Mouse (Mus musculus): ENCODE data around the gene H2-T24. TPM values are rescaled to one million over a fixed set of nuclear protein-coding genes. Genes with fewer than 3 reads are reported as not detected.
"Not testable (repeated sequence)": the region's sequence is repeated elsewhere in the genome, so short reads cannot be mapped to it uniquely, and the experiment has no call there.

H2-T24 gene
- polyA plus RNA-seq, 1 experiment from 2014 or later = 1.3 TPM

- Histone ChIP-seq H3K36me3 (no peaks in the 10 kb centered on the region), H3K27ac (no peak overlapping the region), H3K9me3 (replicated peaks) (no peaks in the 10 kb centered on the region), H3K4me1 (replicated peaks) (peaks cover 7% of the 10 kb centered on the region; the same call in 1 of the 2 replicates), H3K9ac (no peak overlapping the region), H3K4me3 (no peak overlapping the region), H3K27me3 (no peaks in the 10 kb centered on the region), H3K4me2 (no peak overlapping the region)
- ATAC-seq (replicated peaks; ENCODE audit: insufficient number of reproducible peaks, insufficient read depth, low FRiP score, low read depth) = no peak
- WGBS = 89% methylated on average over 9 of the region's 9 CpGs
These were observed 1.7 kb upstream of the H2-T24 start for GRCm38 (mm10) chr17:36022098-36022497.

DNA sequence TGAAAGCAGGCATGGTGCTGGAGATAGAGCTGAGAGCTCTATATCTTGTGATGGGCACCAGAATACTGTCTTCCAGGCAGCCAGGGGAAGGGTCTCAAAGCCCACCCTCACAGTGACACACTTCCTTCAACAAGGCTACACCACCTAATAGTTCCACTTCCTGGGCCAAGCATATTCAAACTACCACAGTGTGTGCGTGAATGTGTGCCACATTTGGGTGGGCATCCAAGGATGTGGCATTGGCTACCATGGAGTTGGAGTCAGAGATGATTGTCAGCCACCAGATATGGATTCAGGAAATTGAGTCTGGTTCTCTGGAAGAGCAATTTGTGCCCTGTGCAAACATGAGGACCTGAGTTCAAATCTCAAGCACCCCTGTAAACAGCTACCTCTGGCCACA, 949 bp upstream of the H2-T24 start:
- H3K4me1 ChIP-seq (replicated peaks) = peaks cover 7% of the 10 kb centered on the region; the same call in 1 of the 2 replicates
- H3K27ac ChIP-seq = peak overlapping the region; percentile 60; the same call in 1 of the 2 replicates
- H3K36me3 ChIP-seq = no peaks in the 10 kb centered on the region
- H3K4me3 ChIP-seq = 0 out of 2 replicates have a peak overlapping the region, but pooled peaks have one; percentile 29
- no peak for ATAC-seq (replicated peaks; ENCODE audit: insufficient number of reproducible peaks, insufficient read depth, low FRiP score, low read depth)
- 100% methylated on average over 1 of the region's 1 CpGs for WGBS
- H3K4me2 ChIP-seq = peak overlapping the region; percentile 52; the same call in 1 of the 2 replicates
- no peaks in the 10 kb centered on the region for H3K27me3 ChIP-seq
- no peaks in the 10 kb centered on the region for H3K9me3 ChIP-seq (replicated peaks)
- H3K9ac ChIP-seq = no peak overlapping the region

DNA sequence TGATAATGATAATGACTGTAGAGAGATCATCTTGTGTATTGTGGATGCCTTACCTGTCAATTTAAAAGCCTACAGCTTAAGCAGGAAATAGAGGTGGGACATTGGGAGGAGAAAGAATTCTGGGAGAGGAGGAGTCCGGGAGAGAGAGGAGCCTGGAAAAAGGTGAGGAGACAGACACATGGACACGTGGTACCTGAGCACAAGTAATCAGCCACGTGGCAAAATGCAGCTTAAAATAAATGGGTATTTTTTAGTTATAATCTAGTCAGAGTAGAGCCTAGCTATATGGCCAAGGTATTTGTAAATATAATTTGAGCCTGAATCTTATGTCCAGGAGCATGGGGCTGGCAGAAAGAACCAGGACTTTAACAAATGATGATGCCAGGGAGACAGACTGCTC, 841 bp downstream of the H2-T24 start:
- WGBS = 74% methylated on average over 3 of the region's 3 CpGs
- H3K4me2 ChIP-seq = no peak overlapping the region; the same call in 1 of the 2 replicates
- peaks cover 7% of the 10 kb centered on the region; the same call in 1 of the 2 replicates for H3K4me1 ChIP-seq (replicated peaks)
- ATAC-seq (replicated peaks; ENCODE audit: insufficient number of reproducible peaks, insufficient read depth, low FRiP score, low read depth) = no peak
- 0 out of 2 replicates have a peak overlapping the region, but pooled peaks have one; percentile 10 for H3K27ac ChIP-seq
- peaks cover 7% of the 10 kb centered on the region; the same call in 1 of the 2 replicates for H3K36me3 ChIP-seq
- no peak overlapping the region for H3K9ac ChIP-seq
- H3K9me3 ChIP-seq (replicated peaks) = no peaks in the 10 kb centered on the region
- no peaks in the 10 kb centered on the region for H3K27me3 ChIP-seq
- H3K4me3 ChIP-seq = no peak overlapping the region

- Histone ChIP-seq H3K4me2 (no peak overlapping the region), H3K4me3 (no peak overlapping the region), H3K4me1 (replicated peaks) (peaks cover 4% of the 10 kb centered on the region; the same call in 1 of the 2 replicates), H3K9me3 (replicated peaks) (no peaks in the 10 kb centered on the region), H3K27me3 (no peaks in the 10 kb centered on the region), H3K9ac (no peak overlapping the region), H3K27ac (no peak overlapping the region), H3K36me3 (peaks cover 10% of the 10 kb centered on the region; the same call in 1 of the 2 replicates)
- no peak; the same call in 1 of the 2 replicates for ATAC-seq (replicated peaks; ENCODE audit: insufficient number of reproducible peaks, insufficient read depth, low FRiP score, low read depth)
- WGBS = 50% methylated on average over 2 of the region's 2 CpGs
These were observed 1.4 kb downstream of the H2-T24 start for GRCm38 (mm10) chr17:36018979-36019378.

DNA sequence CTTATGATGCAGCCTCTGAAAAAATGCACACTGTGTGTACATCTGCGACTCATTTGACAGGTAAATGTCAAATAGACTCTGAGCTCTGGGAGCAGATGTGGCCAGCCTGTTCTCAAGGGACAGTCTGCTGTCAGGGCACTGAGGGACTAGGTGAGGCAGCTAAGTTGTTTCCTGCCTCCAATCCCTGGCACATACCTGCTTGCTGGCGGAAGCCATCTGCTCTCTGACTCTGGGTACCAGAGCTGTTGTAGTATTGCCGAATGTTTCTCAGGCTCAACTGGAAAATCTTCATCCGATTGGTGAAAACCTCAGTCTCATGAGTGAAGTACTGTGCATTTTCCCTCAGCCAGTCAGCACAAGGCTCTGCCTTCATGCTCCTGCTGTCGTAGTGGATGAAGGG, 3.3 kb downstream of the H2-T24 start:
- WGBS = 85% methylated on average over 5 of the region's 5 CpGs
- 0 out of 2 replicates have a peak, but pooled peaks cover 3% of the 10 kb centered on the region for H3K4me1 ChIP-seq (replicated peaks)
- no peaks in the 10 kb centered on the region for H3K27me3 ChIP-seq
- H3K4me2 ChIP-seq = no peak overlapping the region
- no peak overlapping the region for H3K27ac ChIP-seq
- H3K9ac ChIP-seq = no peak overlapping the region
- no peak overlapping the region for H3K4me3 ChIP-seq
- no peaks in the 10 kb centered on the region for H3K9me3 ChIP-seq (replicated peaks)
- H3K36me3 ChIP-seq = peaks cover 10% of the 10 kb centered on the region; the same call in 1 of the 2 replicates
- no peak for ATAC-seq (replicated peaks; ENCODE audit: insufficient number of reproducible peaks, insufficient read depth, low FRiP score, low read depth)

DNA sequence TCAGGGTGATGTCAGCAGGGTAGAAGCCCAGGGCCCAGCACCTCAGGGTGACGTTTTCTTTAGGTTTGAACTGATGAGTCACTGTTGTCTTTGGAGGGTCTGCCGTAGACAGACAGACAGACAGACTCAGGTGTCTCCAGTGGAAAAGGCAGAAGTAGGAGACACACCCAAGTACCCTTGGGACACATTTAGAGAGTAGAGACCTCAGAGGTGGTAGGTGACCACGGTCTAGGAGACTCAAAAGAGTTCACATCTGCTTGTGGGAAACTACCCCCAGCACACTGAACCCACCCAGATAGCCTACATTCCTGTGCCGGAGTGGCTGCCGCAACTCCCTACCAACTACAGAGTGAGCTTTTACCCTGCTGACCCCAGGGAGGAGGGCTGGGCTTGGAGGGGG, 5.4 kb downstream of the H2-T24 start:
- Histone ChIP-seq H3K9me3 (replicated peaks) (no peaks in the 10 kb centered on the region), H3K4me2 (no peak overlapping the region), H3K36me3 (peaks cover 10% of the 10 kb centered on the region; the same call in 1 of the 2 replicates), H3K4me3 (no peak overlapping the region), H3K4me1 (replicated peaks) (no peaks in the 10 kb centered on the region), H3K27me3 (no peaks in the 10 kb centered on the region), H3K9ac (no peak overlapping the region), H3K27ac (no peak overlapping the region)
- no peak for ATAC-seq (replicated peaks; ENCODE audit: insufficient number of reproducible peaks, insufficient read depth, low FRiP score, low read depth)
- 89% methylated on average over 5 of the region's 5 CpGs for WGBS

GRCm38 (mm10) chr17:36004409-36004808, 16.0 kb downstream of the H2-T24 start:
- not testable (repeated sequence) for ATAC-seq (replicated peaks; ENCODE audit: insufficient number of reproducible peaks, insufficient read depth, low FRiP score, low read depth)

GRCm38 (mm10) chr17:36003331-36003730, 17.0 kb downstream of the H2-T24 start:
- Histone ChIP-seq H3K27me3 (no peaks in the 10 kb centered on the region), H3K36me3 (no peaks in the 10 kb centered on the region), H3K9ac (no peak overlapping the region), H3K27ac (no peak overlapping the region), H3K9me3 (replicated peaks) (no peaks in the 10 kb centered on the region), H3K4me1 (replicated peaks) (0 out of 2 replicates have a peak, but pooled peaks cover 4% of the 10 kb centered on the region), H3K4me3 (no peak overlapping the region), H3K4me2 (no peak overlapping the region)
- WGBS = 90% methylated on average over 7 of the region's 7 CpGs
- ATAC-seq (replicated peaks; ENCODE audit: insufficient number of reproducible peaks, insufficient read depth, low FRiP score, low read depth) = no peak

More at GRCm38 (mm10) chr17:36004409-36004808, 16.0 kb downstream of the H2-T24 start:
- not testable (repeated sequence) for H3K4me2 ChIP-seq; H3K9me3 ChIP-seq (replicated peaks); H3K4me1 ChIP-seq (replicated peaks); H3K36me3 ChIP-seq; H3K4me3 ChIP-seq; H3K9ac ChIP-seq; H3K27ac ChIP-seq; H3K27me3 ChIP-seq
- 90% methylated on average over 7 of the region's 7 CpGs for WGBS

GRCm38 (mm10) chr17:36001966-36002365, 18.4 kb downstream of the H2-T24 start:
- Histone ChIP-seq H3K4me1 (replicated peaks) (peaks cover 12% of the 10 kb centered on the region), H3K4me2 (no peak overlapping the region), H3K27ac (no peak overlapping the region), H3K9me3 (replicated peaks) (no peaks in the 10 kb centered on the region), H3K36me3 (no peaks in the 10 kb centered on the region), H3K27me3 (no peaks in the 10 kb centered on the region), H3K9ac (no peak overlapping the region), H3K4me3 (no peak overlapping the region)
- no peak; the same call in 1 of the 2 replicates for ATAC-seq (replicated peaks; ENCODE audit: insufficient number of reproducible peaks, insufficient read depth, low FRiP score, low read depth)
- WGBS = 91% methylated on average over 6 of the region's 6 CpGs

- Histone ChIP-seq H3K4me2 (no peak overlapping the region), H3K4me3 (no peak overlapping the region), H3K36me3 (no peaks in the 10 kb centered on the region), H3K27me3 (no peaks in the 10 kb centered on the region), H3K9me3 (replicated peaks) (no peaks in the 10 kb centered on the region), H3K4me1 (replicated peaks) (peaks cover 12% of the 10 kb centered on the region), H3K27ac (no peak overlapping the region), H3K9ac (no peak overlapping the region)
- WGBS = 92% methylated on average over 12 of the region's 12 CpGs
- no peak for ATAC-seq (replicated peaks; ENCODE audit: insufficient number of reproducible peaks, insufficient read depth, low FRiP score, low read depth)
These were observed 19.1 kb downstream of the H2-T24 start for GRCm38 (mm10) chr17:36001121-36001897.

DNA sequence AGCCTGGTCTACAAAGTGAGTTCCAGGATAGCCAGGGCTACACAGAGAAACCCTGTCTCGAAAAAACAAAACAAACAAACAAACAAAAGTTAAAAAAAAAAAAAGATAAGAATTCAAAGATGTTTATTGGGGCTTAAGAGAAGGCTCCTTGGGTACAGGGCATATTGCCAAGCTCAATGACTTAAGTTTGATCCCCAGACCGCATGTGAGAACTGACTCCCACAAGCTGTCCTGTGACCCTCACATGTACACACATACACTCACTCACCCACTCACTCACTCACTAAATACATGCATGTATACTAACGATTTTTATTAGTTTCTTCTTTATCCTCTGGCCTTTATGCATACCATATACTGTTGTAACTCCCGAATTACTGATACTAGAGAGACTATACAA, 20.0 kb downstream of the H2-T24 start:
- 77% methylated on average over 4 of the region's 4 CpGs for WGBS
- no peaks in the 10 kb centered on the region for H3K27me3 ChIP-seq
- ATAC-seq (replicated peaks; ENCODE audit: insufficient number of reproducible peaks, insufficient read depth, low FRiP score, low read depth) = no peak
- peaks cover 19% of the 10 kb centered on the region for H3K4me1 ChIP-seq (replicated peaks)
- no peak overlapping the region for H3K9ac ChIP-seq
- no peaks in the 10 kb centered on the region for H3K36me3 ChIP-seq
- H3K9me3 ChIP-seq (replicated peaks) = no peaks in the 10 kb centered on the region
- no peak overlapping the region for H3K4me2 ChIP-seq
- H3K27ac ChIP-seq = no peak overlapping the region
- no peak overlapping the region for H3K4me3 ChIP-seq
